Mouse (Mus musculus) cerebellum, adult 8-10 months (tissue): Measurements from ENCODE around the gene Txndc12.
A peak's percentile ranks its signal among the peaks of the same experiment; 100 is the strongest.

ENCODE experiments used
- DNase-seq: peaks from one replicate; pipeline ENCODE4 v3.0.0; 2022

The Txndc12 gene

DNA sequence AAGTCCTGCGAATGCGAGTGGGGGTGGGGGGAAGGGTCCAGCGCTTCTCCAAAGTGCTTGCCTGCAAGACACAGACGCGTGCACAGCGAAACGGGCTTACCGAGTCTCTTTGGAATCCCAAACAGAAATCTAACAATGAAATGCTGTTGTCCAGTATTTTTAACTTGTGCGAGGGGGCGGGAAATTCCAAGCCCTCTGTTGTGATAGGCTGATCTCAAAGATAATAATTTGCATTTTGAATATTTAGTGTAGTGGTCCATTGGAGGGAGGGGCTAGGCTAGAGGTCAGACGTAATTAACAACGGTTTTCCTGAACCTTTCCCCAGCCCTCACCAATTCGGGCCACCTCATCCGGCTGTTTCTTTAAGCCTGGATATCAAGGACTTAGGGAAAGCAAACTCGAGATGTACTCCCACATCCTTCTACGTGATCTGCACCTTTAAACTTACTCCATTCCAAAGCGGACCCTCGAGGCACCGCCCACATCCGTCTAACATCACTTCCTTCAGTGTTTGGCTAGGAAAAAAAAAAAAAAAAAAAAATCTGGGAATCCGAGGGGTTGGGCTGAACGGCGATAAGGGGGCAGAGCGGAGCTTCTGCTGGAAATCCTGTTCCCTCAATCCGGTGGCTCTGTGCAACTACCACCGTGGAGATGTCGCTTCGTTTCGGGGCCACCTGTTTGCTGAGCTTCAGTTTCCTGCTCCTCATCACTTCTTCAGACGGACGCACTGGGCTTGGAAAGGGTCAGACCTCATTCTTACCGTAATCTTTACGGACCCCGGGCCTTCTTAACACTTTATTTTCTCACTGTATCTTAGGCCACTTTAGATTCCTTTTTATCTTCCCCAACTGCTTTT is at the start of gene Txndc12:
Txndc12 (plus strand) TSS at position 487 of the 856 bp plus-strand sequence.
- DNase-seq: peak; percentile 73

DNA sequence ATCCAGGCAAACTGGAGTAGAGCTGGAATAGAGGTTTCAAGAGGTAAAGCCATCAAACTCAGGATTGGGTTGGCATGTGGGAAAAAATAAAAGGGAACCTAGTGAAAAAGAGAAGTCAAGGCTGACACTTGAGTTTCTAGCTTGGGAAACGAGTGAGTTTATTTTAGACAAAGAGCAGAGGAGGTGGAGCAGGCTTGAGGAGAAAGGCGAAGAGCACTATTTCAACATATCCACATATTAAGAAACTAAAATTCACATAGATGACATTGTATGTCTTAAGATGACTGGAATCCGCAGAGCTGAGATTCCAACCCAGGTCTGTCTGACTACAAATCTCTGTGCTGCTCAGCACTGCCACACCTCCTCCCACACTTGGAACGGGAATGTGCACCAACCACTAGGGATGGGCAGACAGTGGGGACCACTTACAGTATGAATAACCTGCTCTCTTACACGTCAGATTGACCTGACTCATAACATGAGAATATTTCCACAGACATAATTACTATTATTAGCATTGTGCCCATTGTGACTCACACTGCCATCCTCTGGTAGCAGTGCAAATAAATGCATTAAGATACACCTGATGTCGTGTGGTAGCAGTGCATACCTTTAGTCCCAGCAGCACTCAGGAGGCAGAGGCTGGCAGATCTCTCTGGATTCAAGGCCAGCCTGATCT is 45.0 kb upstream of the Txndc12 start:
- no peak for DNase-seq

DNA sequence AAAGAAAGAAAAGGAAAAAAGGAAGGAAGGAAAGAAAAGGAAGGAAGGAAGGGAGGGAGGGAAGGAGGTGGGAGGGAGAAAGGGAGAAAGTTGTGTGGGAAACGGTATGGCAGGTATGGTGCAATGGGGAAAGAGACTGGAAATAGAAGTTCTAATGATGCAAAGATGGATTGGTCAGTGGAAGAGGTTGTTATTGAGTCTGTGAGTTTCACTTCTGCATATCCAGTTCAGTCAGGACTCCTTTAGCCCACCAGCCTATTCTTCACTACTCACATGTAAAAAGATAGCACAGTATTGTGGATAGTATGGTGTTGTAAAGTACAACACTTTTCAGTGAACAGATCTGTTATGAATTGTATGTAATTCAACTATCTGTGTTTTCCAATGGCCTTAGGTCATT is 43.9 kb upstream of the Txndc12 start:
- DNase-seq: no peak

DNA sequence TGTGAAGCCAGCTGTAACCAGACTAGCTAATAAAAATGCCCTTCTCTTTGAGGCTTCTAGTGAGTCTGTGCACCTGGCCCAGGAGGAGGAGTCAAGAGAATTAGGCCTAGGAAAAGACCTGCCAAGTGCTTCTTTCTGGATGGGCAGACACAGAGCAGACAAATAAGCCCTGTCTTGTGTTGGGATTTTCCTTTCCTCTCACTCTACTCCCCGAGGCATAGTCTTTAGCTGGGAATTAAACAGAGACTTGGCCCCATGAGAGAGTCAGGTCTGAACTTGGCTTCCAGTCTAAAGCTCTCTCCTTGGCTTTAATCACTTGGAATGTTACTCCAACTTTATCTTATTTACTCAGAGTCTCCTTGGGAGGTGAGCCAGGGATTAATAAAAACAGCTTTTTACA is 40.5 kb upstream of the Txndc12 start:
- DNase-seq: no peak

DNA sequence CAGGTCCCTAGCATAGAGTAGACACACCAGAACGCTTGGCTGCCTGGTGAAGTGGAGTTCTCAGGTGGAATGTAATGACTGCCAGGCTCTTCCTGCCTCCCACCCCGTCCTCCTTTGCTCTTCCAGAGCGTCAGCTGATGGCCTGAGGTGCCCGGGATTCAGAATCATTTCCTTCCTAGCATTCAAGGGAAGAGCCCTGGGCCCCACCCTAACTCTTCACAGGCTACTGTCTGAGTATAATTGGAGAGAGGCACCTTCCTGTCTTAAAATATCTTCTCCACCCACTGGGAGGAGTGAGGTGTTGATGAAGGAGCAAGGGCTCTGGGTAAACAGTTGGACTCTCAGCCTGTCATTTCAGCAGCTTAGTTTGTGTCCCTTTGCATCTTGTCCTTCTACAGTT is 37.7 kb upstream of the Txndc12 start:
- no peak for DNase-seq

DNA sequence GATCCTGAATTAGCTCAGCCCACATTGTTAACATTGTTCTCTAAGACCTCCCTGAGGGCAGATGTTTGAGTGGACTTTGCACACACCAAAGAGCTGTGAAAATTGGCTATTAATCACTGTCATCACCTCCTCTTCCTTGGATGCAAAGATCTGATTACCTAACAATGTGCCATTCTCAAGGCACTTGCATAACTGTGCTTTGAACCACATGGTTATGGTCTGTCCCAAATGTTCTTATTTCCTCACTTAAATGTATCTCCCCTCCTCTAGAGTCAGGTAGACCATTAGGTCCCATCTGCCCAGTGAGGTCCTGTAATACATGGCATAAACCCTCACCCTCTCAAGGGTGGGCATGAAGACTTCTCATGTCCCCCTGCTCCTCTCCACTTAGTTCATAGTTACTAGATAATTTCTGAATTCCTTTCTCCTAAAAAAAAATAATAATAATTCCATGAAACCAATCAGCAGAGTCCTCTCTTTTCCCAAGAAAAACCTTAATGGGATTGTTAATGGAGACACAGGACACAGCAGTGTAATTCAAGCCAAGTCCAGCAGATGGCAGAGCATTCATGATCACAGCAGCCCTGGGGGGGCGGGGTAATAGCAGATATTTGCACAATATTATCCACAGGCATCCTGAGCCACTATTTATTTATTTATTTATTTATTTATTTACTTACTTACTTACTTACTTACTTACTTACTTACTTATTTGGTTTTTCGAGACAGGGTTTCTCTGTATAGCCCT is 36.1 kb upstream of the Txndc12 start:
- DNase-seq: peak; percentile 67

DNA sequence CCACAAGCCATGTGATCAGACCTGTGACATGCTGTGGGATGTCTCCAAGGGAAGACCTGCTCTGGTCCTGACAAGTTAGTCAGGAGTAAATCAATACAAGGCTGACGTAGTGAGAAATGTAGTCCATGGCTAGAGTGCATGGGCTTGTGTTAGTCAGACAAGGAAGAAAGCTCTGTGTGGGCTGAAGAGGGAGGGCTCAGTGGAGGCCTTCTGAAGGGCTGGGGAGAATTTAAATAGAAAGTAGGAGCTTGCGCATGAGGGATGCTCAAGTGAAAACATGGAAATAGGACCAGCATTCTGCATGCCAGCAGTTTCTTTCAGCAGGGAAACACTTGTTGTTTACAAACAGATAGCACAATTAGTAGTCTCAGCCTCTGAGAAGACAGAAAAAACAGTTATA is 30.9 kb upstream of the Txndc12 start:
- DNase-seq: no peak

DNA sequence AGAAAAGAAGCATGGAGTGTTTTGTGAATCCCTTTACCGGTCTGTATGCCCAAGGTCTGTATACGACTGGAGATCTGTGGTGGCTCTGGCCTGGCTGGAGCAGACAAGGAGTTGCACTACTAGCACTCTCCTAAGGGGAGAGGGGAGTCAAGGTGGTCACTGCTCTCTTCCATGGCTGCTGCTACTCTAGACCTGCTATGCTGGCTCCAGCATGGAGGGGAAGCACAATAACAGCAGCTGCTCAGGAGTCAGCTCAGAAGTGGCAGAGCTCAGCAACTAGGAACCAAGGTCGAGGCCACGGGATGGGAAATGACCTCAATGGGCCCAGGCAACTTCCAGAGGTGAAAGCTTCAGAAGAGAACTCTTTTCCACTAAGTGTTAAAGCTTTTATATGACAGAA is 23.3 kb upstream of the Txndc12 start:
- DNase-seq: no peak

DNA sequence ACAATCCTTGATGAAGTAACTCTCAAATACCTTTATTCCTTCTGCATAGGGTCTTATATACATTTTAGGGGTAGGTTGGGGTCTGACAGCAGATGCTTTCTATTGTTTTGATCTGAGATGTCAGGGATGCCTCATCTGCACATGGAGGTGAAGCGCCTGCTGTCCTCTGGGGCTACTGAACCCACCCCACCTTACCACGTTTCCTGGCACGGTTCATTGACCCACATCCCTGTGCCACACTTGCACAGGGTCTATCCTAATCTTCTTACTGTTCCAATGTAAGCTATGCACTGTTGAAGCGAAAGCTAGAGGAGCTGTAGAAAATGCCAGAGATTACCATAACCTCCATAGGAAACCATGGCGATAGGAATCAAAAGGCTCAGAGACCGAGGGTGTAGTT is 22.9 kb upstream of the Txndc12 start:
- DNase-seq: no peak

DNA sequence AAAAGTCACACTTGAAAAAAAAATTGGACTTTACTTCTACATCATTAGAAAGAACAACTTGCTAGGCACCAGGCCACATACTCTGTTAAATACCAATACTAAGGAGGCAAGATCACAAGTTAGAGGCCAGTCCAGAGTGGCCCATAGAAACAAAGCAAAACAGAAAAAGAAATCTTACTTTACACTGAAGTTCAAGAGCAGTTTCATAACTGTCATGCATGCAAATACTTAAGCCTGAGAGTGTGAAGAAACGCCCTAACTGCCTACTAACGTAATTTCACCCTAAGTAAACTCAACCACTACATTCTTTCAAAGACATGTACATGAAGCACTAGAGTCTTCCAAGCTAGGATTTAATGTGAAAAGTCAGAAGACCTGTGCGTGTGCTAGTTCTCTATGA is 8.7 kb upstream of the Txndc12 start:
- no peak for DNase-seq

DNA sequence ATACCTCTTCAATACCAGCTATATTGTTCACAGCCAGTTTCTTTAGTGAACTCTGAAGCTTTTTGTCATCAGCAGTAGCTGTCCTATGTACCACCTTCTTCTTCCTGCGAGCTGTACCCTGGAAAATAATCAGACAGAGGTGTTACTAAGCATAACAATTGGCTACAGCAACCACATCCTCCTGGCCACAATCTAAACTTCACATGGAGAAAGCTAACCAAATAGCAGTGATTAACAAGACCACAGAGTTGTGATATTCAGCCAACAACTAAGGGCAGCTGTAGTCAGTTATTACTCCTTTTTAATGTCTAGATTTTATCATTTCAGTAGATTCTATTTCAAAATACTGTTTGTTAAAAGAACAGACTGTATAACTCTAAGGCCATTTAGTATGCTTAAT is 8.3 kb upstream of the Txndc12 start:
- DNase-seq: no peak

DNA sequence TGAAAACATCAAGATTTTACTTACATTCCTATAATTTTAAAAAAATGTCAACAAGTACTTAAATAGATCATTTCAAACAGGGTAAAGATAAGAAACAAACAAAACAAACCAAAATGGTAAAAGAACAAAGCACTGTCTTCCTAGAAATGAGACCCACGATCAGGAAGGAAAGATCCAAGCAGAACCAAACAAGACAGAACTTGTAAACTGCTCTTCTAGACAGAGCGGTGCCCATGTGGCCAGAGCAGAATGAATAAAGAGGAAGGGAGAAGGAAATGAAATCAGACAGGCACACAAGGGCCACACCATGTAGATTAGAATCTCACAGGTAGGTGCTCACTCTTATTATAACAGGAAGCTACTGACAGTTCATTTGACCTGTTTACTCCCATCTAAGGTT is 7.8 kb upstream of the Txndc12 start:
- no peak for DNase-seq

DNA sequence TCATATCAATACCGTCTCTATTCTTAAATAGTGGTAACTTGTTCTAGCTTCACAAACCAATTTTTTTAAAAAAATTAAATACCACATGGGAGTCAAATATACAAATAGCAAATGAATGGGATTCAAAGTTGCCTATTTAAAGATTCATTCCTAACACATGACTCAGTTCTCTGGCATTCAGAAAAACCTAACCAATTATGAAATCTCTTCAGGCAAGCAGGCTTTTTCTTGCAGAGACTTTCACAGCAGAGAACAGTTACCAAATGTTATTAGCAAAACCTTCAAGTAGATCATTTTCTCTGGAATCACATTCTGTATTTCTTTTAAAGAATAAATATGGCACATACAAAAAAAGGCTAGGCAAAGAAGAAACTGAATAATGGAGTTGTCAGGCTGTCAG is 3.7 kb upstream of the Txndc12 start:
- DNase-seq: no peak

DNA sequence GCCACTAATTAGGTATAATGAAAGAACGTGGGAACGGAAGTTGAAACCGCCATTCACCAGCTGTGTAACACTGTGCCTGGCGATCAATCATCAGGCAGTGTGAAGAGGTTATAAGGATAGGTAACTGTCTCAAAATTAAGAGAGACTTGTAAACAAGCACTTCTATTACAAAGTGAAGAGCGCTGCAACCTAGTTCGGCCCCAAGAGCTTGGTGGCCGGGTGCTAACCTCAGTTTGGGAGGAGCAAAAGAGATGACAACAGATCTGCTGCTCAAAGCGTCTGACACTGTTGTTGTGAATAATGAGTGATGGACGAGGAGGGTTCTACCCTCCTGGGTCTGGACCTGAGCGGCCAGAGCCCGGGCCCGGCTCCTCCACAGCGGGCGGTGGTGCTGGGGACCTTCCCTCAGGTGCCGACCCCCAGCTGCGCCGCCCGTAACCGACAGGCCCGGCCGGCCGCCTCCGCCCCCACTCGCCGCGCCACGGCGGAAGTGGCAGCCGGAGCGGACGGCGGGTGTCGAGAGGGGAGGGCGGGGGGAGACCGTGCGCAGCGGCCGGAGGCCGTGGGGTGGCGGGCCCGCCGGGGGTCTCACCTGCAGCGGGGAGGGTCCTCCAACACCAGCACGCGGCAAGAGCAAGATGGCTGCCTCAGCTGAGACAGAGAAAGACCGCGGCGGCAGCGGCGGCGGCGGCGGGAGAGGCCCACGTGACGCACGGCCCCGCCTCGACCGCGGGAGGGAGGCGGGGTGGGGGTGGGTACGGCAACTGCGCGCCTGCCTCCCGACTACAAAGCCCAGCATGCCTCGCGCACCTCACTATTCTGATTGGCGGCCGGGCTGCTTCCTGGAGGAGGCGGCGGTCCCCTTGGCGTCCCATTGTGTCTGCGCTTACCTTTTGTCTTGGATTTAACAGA is 1.2 kb upstream of the Txndc12 start, which contains the start of gene Btf3l4:
Btf3l4 (minus strand) TSS at position 699 of the 912 bp plus-strand sequence.
- DNase-seq: peak; percentile 87

DNA sequence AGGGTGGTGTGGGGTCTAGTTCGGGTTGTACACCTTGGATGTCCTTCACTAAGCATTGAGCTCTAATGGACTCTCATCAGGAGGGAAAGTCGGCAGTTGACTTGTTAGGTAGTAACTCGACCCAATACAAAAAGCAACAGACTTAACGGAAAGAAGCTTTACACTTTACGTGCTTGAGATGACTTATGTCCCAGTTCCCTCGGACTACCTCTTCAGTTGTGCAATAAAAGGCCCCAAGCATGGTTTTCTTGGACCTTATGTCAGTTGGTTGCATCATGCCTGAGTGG is 630 bp upstream of the Txndc12 start:
- DNase-seq: no peak

DNA sequence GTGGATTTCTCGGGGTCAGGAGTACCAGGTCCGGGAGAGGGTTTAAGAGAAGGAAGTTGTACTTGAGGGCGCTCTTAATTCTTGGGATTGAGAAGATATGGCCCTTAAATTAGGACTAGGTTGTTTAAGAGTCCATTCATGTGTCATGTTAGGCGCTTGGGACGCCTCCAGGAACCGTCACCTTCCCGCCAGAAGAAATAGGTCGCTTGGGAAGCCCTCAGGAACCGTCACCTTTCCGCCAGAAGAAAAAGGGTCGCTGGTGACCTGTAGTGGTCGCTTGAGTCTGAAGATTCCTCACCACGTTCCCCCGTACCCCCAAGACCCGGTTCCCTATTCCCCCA is 540 bp downstream of the Txndc12 start:
- DNase-seq: no peak

DNA sequence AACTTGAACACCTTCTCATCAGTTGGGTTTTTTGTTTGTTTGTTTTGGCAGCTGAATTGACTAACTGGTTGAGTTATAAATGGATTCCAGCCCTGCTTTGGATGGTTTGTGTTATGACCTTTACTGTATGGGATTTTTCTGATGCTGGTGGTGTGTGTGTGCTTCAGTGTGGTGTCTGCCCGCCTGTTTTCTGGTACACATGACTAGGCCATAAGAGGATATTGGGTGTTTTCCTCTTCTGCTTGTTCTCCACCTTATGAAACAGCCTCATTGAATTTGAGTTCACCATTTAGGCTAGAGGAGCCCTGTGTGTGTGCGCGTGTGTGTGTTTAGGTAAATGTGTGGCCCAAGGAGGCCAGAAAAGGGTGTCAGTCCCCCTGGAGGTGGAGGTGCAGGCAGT is 1.1 kb downstream of the Txndc12 start:
- no peak for DNase-seq

DNA sequence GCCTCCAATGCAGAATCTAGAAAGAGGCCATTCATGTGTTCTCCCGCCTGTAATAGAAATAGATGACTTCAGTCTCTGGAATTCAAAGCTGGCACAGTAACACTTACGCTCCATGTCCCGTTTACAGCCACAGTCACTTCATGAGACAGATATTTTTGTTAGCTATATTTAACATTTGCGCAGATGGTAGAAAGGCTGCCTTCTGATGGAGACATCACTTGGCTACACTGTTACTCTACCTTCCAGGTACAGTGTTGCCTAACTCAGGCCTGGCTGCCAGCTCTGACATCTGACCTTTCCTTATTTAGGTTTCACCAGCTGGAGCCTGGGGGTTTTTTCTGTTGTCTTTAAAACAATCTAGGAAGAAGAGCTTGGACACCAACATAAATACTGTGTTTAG is 3.6 kb downstream of the Txndc12 start:
- peak; percentile 53 for DNase-seq

DNA sequence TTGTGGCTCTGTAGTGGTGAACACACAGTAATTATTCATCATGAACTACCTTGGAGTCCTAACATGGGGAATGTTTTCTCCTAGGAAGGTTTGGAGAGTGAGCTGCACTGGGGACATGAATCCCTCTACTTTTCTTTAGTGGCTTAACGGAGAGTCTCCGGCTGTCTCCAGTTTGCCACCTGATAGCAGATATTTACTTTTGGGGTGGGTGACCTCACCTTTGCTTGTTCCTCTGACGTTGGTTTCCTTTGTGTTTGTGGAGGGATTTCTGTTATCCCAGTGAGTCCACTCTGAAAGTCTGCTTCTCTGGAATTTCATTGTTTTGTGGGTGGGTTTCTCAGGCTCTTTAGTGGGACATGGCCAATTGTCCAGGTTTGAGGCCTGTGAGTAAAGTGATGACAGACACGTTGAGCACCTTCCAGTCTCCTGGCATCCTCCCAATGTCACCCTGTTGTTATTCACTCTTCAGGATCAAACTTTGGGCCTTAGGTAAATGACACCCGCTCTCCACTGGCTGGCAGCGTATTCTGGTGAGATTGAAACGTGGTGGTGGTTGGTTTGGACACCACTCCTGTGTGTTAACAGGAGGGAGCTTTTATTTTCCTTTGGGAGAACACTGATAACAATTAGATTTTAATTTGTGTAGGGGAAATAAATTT is 7.6 kb downstream of the Txndc12 start:
- no peak for DNase-seq

DNA sequence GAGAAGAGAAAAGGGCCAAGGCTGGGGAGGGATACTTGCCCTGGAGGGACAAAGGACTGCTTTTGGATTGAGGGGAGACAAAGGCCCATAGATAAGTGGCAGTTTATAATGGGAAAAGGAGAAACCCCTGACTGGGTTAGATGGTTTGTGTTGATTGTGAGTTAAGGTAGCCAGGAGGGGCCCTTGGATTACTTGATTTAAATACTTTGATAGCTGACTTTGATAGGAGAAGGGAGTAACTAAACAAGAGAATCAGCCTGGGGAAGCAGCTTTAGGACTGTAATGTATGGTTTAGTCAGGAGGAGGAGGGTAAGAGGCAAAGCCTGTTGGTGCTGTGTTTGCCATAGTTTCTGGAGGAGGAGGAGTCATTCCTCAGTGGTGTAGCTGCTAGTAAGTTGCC is 8.9 kb downstream of the Txndc12 start:
- no peak for DNase-seq

DNA sequence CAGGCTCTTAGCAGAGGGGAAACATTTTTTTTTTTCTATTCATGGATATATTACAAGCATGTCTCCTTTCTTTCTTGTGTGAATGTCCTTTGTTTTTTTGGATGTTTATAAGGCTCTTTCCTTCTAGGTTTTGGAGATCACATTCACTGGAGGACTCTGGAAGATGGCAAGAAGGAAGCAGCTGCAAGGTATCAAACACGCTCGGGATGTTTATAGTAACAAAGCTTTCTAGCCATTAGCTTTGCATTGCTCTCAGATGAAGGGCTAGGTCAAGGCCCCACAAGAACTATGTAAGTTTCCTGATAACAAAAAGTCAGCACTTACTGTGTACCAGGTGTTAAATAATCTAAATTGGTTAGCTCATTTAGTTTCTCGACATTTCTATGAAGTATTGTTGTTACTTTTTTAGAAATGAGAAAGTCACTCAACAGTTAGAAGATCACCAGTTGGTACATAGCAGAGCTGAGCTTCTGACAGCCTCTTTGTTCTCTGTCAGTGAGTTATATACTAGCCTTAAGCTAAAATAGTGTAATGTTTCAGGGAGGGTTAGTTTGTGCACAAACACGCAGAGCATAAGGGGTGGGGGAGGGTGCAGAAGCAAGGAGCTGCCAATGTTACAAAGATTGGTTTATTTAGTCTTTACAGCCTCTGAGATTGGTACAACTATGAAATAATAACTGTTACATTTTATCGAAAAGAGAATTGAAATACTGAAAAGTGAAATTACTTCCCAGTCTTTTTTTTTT is 11.6 kb downstream of the Txndc12 start:
- DNase-seq: no peak
